Mouse (Mus musculus) midbrain, postnatal 0 days (tissue): ENCODE measurements around the gene Spata31d1d. TPM values are rescaled to one million over a fixed set of nuclear protein-coding genes. Genes with fewer than 3 reads are reported as not detected.

ENCODE experiments used
- ATAC-seq: fragments of 200-750 bp; cut with Nextera tagmentation; 2 replicates; pipeline ENCODE4 v1.8.0; 2017; ENCODE audit warnings: moderate number of reproducible peaks, mild to moderate bottlenecking, moderate TSS enrichment, moderate library complexity; ENCODE audit not compliant: low FRiP score
- DNase-seq: peaks from one replicate; pipeline ENCODE4 v3.0.0-alpha.2; 2015; ENCODE audit warnings: low spot score
- H3K27ac ChIP-seq: fragments of 300-500 bp; sonication (generic); 2 replicates; pipeline ENCODE4 v1.5.1; 2014; ENCODE audit warnings: low read depth, mild to moderate bottlenecking, low read length, mixed read lengths
- H3K27me3 ChIP-seq: fragments of 300-500 bp; sonication (generic); 2 replicates; pipeline ENCODE4 v1.6.1; 2014; ENCODE audit warnings: low read length, control low read depth, mixed read lengths; ENCODE audit not compliant: insufficient read depth
- H3K36me3 ChIP-seq: fragments of 300-500 bp; sonication (generic); 2 replicates; pipeline ENCODE4 v1.6.1; 2014; ENCODE audit warnings: low read length, control low read depth, mixed read lengths; ENCODE audit not compliant: insufficient read depth
- H3K4me1 ChIP-seq: fragments of 300-500 bp; sonication (generic); 2 replicates; pipeline ENCODE4 v1.6.1; 2014; ENCODE audit warnings: mild to moderate bottlenecking, control low read depth, antibody characterized with exemption, low read length, mixed read lengths; ENCODE audit not compliant: insufficient read depth
- H3K4me2 ChIP-seq: fragments of 300-500 bp; sonication (generic); 2 replicates; pipeline ENCODE4 v1.6.1; 2014; ENCODE audit warnings: low read depth, mild to moderate bottlenecking, low read length, mixed read lengths; ENCODE audit not compliant: poor library complexity, severe bottlenecking
- H3K4me3 ChIP-seq: fragments of 300-500 bp; sonication (generic); 2 replicates; pipeline ENCODE4 v1.5.1; 2014; ENCODE audit warnings: low read depth, mild to moderate bottlenecking, low read length, moderate library complexity
- H3K9ac ChIP-seq: fragments of 300-500 bp; sonication (generic); replicated peaks from 2 replicates; pipeline ENCODE4 v1.6.1; 2014; ENCODE audit warnings: mild to moderate bottlenecking, low read length, moderate library complexity, mixed read lengths; ENCODE audit not compliant: poor library complexity, severe bottlenecking
- H3K9me3 ChIP-seq: fragments of 300-500 bp; sonication (generic); 2 replicates; pipeline ENCODE4 v1.6.1; 2016; ENCODE audit warnings: low read length, control low read depth
- CTCF ChIP-seq: IDR thresholded peaks from 2 replicates; pipeline ENCODE4 v1.5.1; 2016; ENCODE audit warnings: antibody characterized with exemption, mild to moderate bottlenecking
- WGBS: fragments of 180-500 bp; shearing (Covaris S2); extraction: QIAGEN DNeasy Blood & Tissue Kit; methylation state at CpG from one replicate; pipeline ENCODE4 v1.1.7; 2014; 5-methylcytosine and 5-hydroxymethylcytosine counted together
- polyA plus RNA-seq: library from polyadenylated mRNA; unstranded; fragments of >200 nt; fragmentation: Nextera tagmentation; extraction: Ambion mirVana; gene quantifications from 2 replicates; pipeline ENCODE4 v1.2.1, GENCODE M21; 2015
- total RNA-seq: library from RNA; depleted of rRNA; stranded (reverse); fragments of >200 nt; gene quantifications from 2 replicates; pipeline ENCODE4 v1.2.3, GENCODE M21; 2014

The Spata31d1d gene
- total and polyA plus RNA-seq, 2 experiments from 2014 or later = not detected

DNA sequence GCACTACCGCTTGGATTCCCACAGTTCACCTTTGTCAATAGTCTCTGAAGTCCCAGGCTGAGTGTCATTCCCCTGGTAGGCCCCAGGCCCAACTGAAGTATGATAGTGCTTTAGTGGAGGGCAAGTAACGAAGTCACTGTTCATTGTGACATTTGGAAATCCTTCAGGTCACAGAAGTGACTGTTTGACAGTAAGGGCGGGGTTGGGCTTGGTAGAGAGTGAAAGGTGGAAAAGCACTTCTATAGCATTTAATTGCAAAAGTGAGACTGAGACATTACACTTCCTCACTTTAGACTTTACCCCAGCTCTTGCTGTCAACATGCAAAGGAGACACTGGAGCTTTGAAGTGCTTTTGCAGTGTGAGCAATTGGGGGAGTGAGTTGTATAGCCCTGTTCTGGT lies 37.5 kb downstream of the Spata31d1d start, which contains the start of gene 4921517D22Rik:
TSS of gene 4921517D22Rik (minus strand) at position 101 of the 400 bp plus-strand sequence.
- DNase-seq (no peak), ATAC-seq (no peak)
- no peaks in the 10 kb centered on the region for H3K36me3 ChIP-seq
- WGBS = 88% methylated on average over 3 of the region's 3 CpGs
- no peaks in the 10 kb centered on the region for H3K27me3 ChIP-seq
- H3K9ac ChIP-seq = no peak within 1 kb of the TSS
- H3K4me2 ChIP-seq = no peak within 1 kb of the TSS
- no peaks in the 10 kb centered on the region for H3K9me3 ChIP-seq
- no peak within 1 kb of the TSS for H3K4me3 ChIP-seq
- TF ChIP-seq CTCF = no peak
- H3K27ac ChIP-seq = no peak within 1 kb of the TSS
- no peaks in the 10 kb centered on the region for H3K4me1 ChIP-seq

DNA sequence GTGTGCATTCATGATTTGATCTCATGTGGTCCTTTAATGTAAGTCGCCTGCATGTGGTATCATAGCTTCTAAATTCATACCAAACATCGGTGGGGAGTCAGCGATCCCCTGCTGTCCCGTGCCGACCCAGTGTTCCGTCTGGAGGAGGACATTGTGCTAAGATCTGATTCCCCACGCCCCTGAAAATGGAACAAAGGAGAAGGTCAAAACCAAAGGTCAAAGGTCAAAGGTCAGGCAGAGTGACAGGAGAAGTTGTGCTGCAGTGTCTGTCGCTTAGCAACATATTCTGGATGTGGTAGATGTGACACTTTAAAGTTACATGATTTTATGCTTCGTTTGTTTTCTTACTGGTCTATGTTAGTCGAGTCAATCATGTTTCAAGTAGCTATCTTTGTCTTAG lies 40.1 kb downstream of the Spata31d1d start:
- no peaks in the 10 kb centered on the region for H3K27me3 ChIP-seq
- 15% methylated on average over 10 of the region's 10 CpGs for WGBS
- ATAC-seq = no peak

DNA sequence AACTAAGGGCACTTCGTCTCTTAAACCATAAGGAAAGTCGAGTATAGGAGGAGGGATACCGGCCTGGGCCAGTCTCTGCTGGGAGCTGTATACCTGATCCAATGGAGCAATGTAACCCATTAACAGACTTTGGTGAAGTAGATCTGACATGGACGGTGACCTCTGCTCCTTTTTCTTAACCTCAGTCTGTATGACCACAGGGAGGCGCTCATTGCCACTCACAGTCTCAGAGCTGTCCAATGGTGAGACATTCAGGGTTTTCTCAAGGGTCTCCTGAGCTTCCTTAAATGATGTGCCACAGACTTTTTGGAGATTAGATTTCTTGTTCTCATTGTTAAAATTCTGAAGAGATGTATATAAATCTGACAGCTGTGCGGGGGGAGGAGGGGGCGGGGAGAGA lies 41.0 kb downstream of the Spata31d1d start:
- TF ChIP-seq CTCF = no peak
- H3K27ac ChIP-seq = no peak overlapping the region
- no peaks in the 10 kb centered on the region for H3K9me3 ChIP-seq
- H3K4me1 ChIP-seq = no peaks in the 10 kb centered on the region
- H3K27me3 ChIP-seq = no peaks in the 10 kb centered on the region
- H3K9ac ChIP-seq = no peak overlapping the region
- no peak for DNase-seq
- H3K36me3 ChIP-seq = no peaks in the 10 kb centered on the region
- 91% methylated on average over 7 of the region's 7 CpGs for WGBS
- H3K4me3 ChIP-seq = no peak overlapping the region
- H3K4me2 ChIP-seq = no peak overlapping the region
- no peak for ATAC-seq

More for the DNA sequence above, 40.1 kb downstream of the Spata31d1d start:
- DNase-seq = no peak
- no peak overlapping the region for H3K4me3 ChIP-seq
- H3K4me2 ChIP-seq = no peak overlapping the region
- no peak overlapping the region for H3K9ac ChIP-seq
- no peaks in the 10 kb centered on the region for H3K4me1 ChIP-seq
- no peak for TF ChIP-seq CTCF
- no peaks in the 10 kb centered on the region for H3K9me3 ChIP-seq
- H3K36me3 ChIP-seq = no peaks in the 10 kb centered on the region
- H3K27ac ChIP-seq = no peak overlapping the region

DNA sequence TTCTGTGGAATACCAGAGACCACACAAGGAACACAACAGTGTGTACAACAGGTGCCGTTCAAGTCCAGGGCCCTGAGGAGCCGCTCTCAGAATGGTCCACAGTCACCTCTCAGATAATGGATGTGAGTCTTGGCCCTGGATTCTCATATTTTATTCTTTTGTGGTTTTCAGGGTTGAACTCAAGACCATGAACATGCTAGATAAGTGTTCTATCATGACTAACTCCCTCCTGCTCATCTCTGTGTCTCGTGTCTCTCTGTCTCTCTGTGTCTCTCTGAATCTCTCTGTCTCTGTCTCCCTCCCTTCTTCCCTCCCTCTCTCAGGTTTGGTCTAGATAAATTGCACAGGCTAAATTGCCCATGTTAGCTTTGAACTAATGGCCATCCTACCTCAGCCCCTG lies 41.7 kb downstream of the Spata31d1d start:
- ATAC-seq = no peak
- no peak overlapping the region for H3K27ac ChIP-seq
- H3K9me3 ChIP-seq = no peaks in the 10 kb centered on the region
- no peak overlapping the region for H3K4me3 ChIP-seq
- no peaks in the 10 kb centered on the region for H3K4me1 ChIP-seq
- H3K9ac ChIP-seq = no peak overlapping the region
- no peak overlapping the region for H3K4me2 ChIP-seq
- no peak for DNase-seq
- no peaks in the 10 kb centered on the region for H3K27me3 ChIP-seq
- no peak for TF ChIP-seq CTCF
- no peaks in the 10 kb centered on the region for H3K36me3 ChIP-seq
- WGBS = 96% methylated on average over 3 of the region's 3 CpGs

DNA sequence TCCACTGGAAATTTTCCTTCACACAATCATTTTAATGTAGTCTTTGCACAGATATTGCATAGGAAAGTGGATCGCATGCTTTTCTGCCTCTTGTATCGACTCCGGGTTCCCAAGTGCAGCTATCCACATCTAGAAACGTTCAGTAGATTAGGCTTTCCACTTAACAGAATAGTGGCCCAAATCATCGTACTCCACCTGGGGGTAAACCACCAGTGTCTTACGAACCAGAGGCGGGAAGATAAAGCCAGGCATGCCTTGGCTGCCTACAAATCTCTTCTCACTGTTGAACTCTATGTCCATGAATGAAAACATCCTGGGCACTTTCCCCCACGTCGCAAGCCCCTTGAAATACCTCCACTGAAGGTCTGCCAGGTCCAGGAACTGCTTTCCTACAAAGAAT lies 42.2 kb downstream of the Spata31d1d start:
- DNase-seq = no peak
- Histone ChIP-seq H3K4me1 (no peaks in the 10 kb centered on the region), H3K27me3 (no peaks in the 10 kb centered on the region), H3K9me3 (no peaks in the 10 kb centered on the region), H3K36me3 (no peaks in the 10 kb centered on the region), H3K4me2 (no peak overlapping the region), H3K9ac (no peak overlapping the region), H3K4me3 (no peak overlapping the region), H3K27ac (no peak overlapping the region)
- WGBS = 87% methylated on average over 9 of the region's 9 CpGs
- TF ChIP-seq CTCF = no peak
- no peak for ATAC-seq

DNA sequence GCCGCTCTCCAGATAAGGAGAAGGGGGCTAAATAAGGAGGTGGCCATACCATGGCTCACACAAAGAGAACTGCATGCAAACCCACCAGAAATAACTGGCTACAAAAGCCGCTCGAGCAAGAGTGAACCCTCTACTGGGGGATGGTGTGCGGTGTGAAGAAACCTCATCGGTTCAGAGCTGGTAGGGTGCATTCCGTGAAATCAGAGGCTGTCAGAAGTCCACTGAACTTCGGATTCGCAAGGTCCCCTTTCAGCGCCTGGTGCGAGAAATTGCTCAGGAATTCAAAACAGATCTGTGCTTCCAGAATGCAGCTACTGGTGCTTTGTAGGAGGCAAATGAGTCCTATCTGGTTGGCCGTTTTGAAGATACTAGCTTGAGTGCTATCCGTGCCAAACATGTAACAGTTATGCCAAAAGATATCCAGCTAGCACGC lies 43.2 kb downstream of the Spata31d1d start:
- ATAC-seq = no peak
- no peak for TF ChIP-seq CTCF
- Histone ChIP-seq H3K9me3 (no peaks in the 10 kb centered on the region), H3K36me3 (no peaks in the 10 kb centered on the region), H3K4me3 (no peak overlapping the region), H3K4me2 (no peak overlapping the region), H3K9ac (no peak overlapping the region), H3K27ac (no peak overlapping the region), H3K4me1 (no peaks in the 10 kb centered on the region), H3K27me3 (no peaks in the 10 kb centered on the region)
- no peak for DNase-seq
- WGBS = 63% methylated on average over 13 of the region's 13 CpGs
